Mouse (Mus musculus): ENCODE data around the gene Tmem41a. TPM values are rescaled to one million over a fixed set of nuclear protein-coding genes. Genes with fewer than 3 reads are reported as not detected.
A peak's percentile ranks its signal among the peaks of the same experiment; 100 is the strongest.
"Not testable (repeated sequence)": the region's sequence is repeated elsewhere in the genome, so short reads cannot be mapped to it uniquely, and the experiment has no call there.

The Tmem41a gene
- polyA plus RNA-seq (2012; rRNA removed), result 26.9 and 27.7 TPM in 2 replicates

GRCm38 (mm10) chr16:21946761-21947715, at the start of gene Tmem41a:
Gene Tmem41a (minus strand): TSS chr16:21947552.
- peak; percentile 92 for DNase-seq (ENCODE audit: low read depth)
- TF ChIP-seq POLR2A (IDR thresholded peaks at IDR 0.05; ENCODE audit: borderline replicate concordance, extremely low read depth, insufficient read depth, insufficient read length, poor library complexity, severe bottlenecking), result peak; percentile 72
- no peak for TF ChIP-seq CTCF (IDR thresholded peaks at IDR 0.05; ENCODE audit: borderline replicate concordance, extremely low read depth, insufficient read depth, insufficient read length)

- no peak for DNase-seq (ENCODE audit: low read depth)
- no peak for TF ChIP-seq POLR2A (IDR thresholded peaks at IDR 0.05; ENCODE audit: borderline replicate concordance, extremely low read depth, insufficient read depth, insufficient read length, poor library complexity, severe bottlenecking)
- no peak for TF ChIP-seq CTCF (IDR thresholded peaks at IDR 0.05; ENCODE audit: borderline replicate concordance, extremely low read depth, insufficient read depth, insufficient read length)
Measured at GRCm38 (mm10) chr16:21996402-21996801, 49.0 kb upstream of the Tmem41a start.

- TF ChIP-seq POLR2A (IDR thresholded peaks at IDR 0.05; ENCODE audit: borderline replicate concordance, extremely low read depth, insufficient read depth, insufficient read length, poor library complexity, severe bottlenecking), result no peak
- TF ChIP-seq CTCF (IDR thresholded peaks at IDR 0.05; ENCODE audit: borderline replicate concordance, extremely low read depth, insufficient read depth, insufficient read length), result no peak
- DNase-seq (ENCODE audit: low read depth), result peak; percentile 62
Measured at GRCm38 (mm10) chr16:21995304-21995703, 48.0 kb upstream of the Tmem41a start, which contains the start of gene Liph. Gene Liph (minus strand): TSS chr16:21995663.

- DNase-seq (ENCODE audit: low read depth), result no peak
- TF ChIP-seq CTCF (IDR thresholded peaks at IDR 0.05; ENCODE audit: borderline replicate concordance, extremely low read depth, insufficient read depth, insufficient read length) (no peak), POLR2A (IDR thresholded peaks at IDR 0.05; ENCODE audit: borderline replicate concordance, extremely low read depth, insufficient read depth, insufficient read length, poor library complexity, severe bottlenecking) (no peak)
Measured at GRCm38 (mm10) chr16:21991774-21992173, 44.4 kb upstream of the Tmem41a start.

GRCm38 (mm10) chr16:21990893-21991292, 43.5 kb upstream of the Tmem41a start:
- not testable (repeated sequence) for DNase-seq (ENCODE audit: low read depth)

GRCm38 (mm10) chr16:21987956-21988355, 40.6 kb upstream of the Tmem41a start:
- TF ChIP-seq CTCF (IDR thresholded peaks at IDR 0.05; ENCODE audit: borderline replicate concordance, extremely low read depth, insufficient read depth, insufficient read length), result no peak
- no peak for TF ChIP-seq POLR2A (IDR thresholded peaks at IDR 0.05; ENCODE audit: borderline replicate concordance, extremely low read depth, insufficient read depth, insufficient read length, poor library complexity, severe bottlenecking)
- no peak for DNase-seq (ENCODE audit: low read depth)

GRCm38 (mm10) chr16:21986191-21986590, 38.8 kb upstream of the Tmem41a start:
- TF ChIP-seq CTCF (IDR thresholded peaks at IDR 0.05; ENCODE audit: borderline replicate concordance, extremely low read depth, insufficient read depth, insufficient read length) (no peak), POLR2A (IDR thresholded peaks at IDR 0.05; ENCODE audit: borderline replicate concordance, extremely low read depth, insufficient read depth, insufficient read length, poor library complexity, severe bottlenecking) (no peak)
- no peak for DNase-seq (ENCODE audit: low read depth)

GRCm38 (mm10) chr16:21984091-21984490, 36.7 kb upstream of the Tmem41a start:
- DNase-seq (ENCODE audit: low read depth), result no peak
- TF ChIP-seq POLR2A (IDR thresholded peaks at IDR 0.05; ENCODE audit: borderline replicate concordance, extremely low read depth, insufficient read depth, insufficient read length, poor library complexity, severe bottlenecking) (no peak), CTCF (IDR thresholded peaks at IDR 0.05; ENCODE audit: borderline replicate concordance, extremely low read depth, insufficient read depth, insufficient read length) (no peak)

- TF ChIP-seq POLR2A (IDR thresholded peaks at IDR 0.05; ENCODE audit: borderline replicate concordance, extremely low read depth, insufficient read depth, insufficient read length, poor library complexity, severe bottlenecking) (no peak), CTCF (IDR thresholded peaks at IDR 0.05; ENCODE audit: borderline replicate concordance, extremely low read depth, insufficient read depth, insufficient read length) (no peak)
Measured at GRCm38 (mm10) chr16:21983581-21983980, 36.2 kb upstream of the Tmem41a start.

GRCm38 (mm10) chr16:21983146-21983545, 35.8 kb upstream of the Tmem41a start:
- no peak for DNase-seq (ENCODE audit: low read depth)
- TF ChIP-seq POLR2A (IDR thresholded peaks at IDR 0.05; ENCODE audit: borderline replicate concordance, extremely low read depth, insufficient read depth, insufficient read length, poor library complexity, severe bottlenecking) (no peak), CTCF (IDR thresholded peaks at IDR 0.05; ENCODE audit: borderline replicate concordance, extremely low read depth, insufficient read depth, insufficient read length) (no peak)

More at GRCm38 (mm10) chr16:21983581-21983980, 36.2 kb upstream of the Tmem41a start:
- DNase-seq (ENCODE audit: low read depth), result no peak

GRCm38 (mm10) chr16:21977347-21977746, 30.0 kb upstream of the Tmem41a start:
- no peak for DNase-seq (ENCODE audit: low read depth)

GRCm38 (mm10) chr16:21976203-21976602, 28.9 kb upstream of the Tmem41a start:
- TF ChIP-seq CTCF (IDR thresholded peaks at IDR 0.05; ENCODE audit: borderline replicate concordance, extremely low read depth, insufficient read depth, insufficient read length) (no peak), POLR2A (IDR thresholded peaks at IDR 0.05; ENCODE audit: borderline replicate concordance, extremely low read depth, insufficient read depth, insufficient read length, poor library complexity, severe bottlenecking) (no peak)
- DNase-seq (ENCODE audit: low read depth), result peak; percentile 22

More at GRCm38 (mm10) chr16:21977347-21977746, 30.0 kb upstream of the Tmem41a start:
- TF ChIP-seq POLR2A (IDR thresholded peaks at IDR 0.05; ENCODE audit: borderline replicate concordance, extremely low read depth, insufficient read depth, insufficient read length, poor library complexity, severe bottlenecking), result no peak
